Mouse (Mus musculus) limb, embryonic 14.5 days (tissue): ENCODE results near the gene Hpgds. TPM values are rescaled to one million over a fixed set of nuclear protein-coding genes. Genes with fewer than 3 reads are reported as not detected.

Source experiments
- ATAC-seq: fragments of 200-750 bp; cut with Nextera tagmentation; 2 replicates; pipeline ENCODE4 v1.8.0; 2017; ENCODE audit warnings: low read depth, moderate number of reproducible peaks, moderate TSS enrichment; ENCODE audit not compliant: low FRiP score
- DNase-seq: peaks from one replicate; pipeline ENCODE4 v3.0.0-alpha.2; 2015; ENCODE audit warnings: low spot score
- H3K27ac ChIP-seq: fragments of 300-500 bp; sonication (generic); replicated peaks from 2 replicates; pipeline ENCODE4 v1.5.1; 2014; ENCODE audit warnings: low read depth, mild to moderate bottlenecking, low read length, moderate library complexity, mixed read lengths
- H3K27me3 ChIP-seq: fragments of 300-500 bp; sonication (generic); 2 replicates; pipeline ENCODE4 v1.6.1; 2014; ENCODE audit warnings: low read length, mixed read lengths; ENCODE audit not compliant: control insufficient read depth, insufficient read depth
- H3K36me3 ChIP-seq: fragments of 300-500 bp; sonication (generic); 2 replicates; pipeline ENCODE4 v1.6.1; 2014; ENCODE audit warnings: mild to moderate bottlenecking, low read length, moderate library complexity, mixed read lengths; ENCODE audit not compliant: control insufficient read depth, insufficient read depth
- H3K4me1 ChIP-seq: fragments of 300-500 bp; sonication (generic); 2 replicates; pipeline ENCODE4 v1.6.1; 2014; ENCODE audit warnings: antibody characterized with exemption, low read length, mixed read lengths; ENCODE audit not compliant: control insufficient read depth, insufficient read depth
- H3K4me2 ChIP-seq: fragments of 300-500 bp; sonication (generic); replicated peaks from 2 replicates; pipeline ENCODE4 v1.6.1; 2014; ENCODE audit warnings: low read depth, mild to moderate bottlenecking, low read length, moderate library complexity; ENCODE audit not compliant: severe bottlenecking
- H3K4me3 ChIP-seq: fragments of 300-500 bp; sonication (generic); replicated peaks from 2 replicates; pipeline ENCODE4 v1.5.1; 2014; ENCODE audit warnings: low read length
- H3K9ac ChIP-seq: fragments of 300-500 bp; sonication (generic); 2 replicates; pipeline ENCODE4 v1.6.1; 2014; ENCODE audit warnings: mild to moderate bottlenecking, low read depth, low read length, moderate library complexity; ENCODE audit not compliant: severe bottlenecking
- H3K9me3 ChIP-seq: fragments of 300-500 bp; sonication (generic); 2 replicates; pipeline ENCODE4 v1.6.1; 2016; ENCODE audit warnings: low read length; ENCODE audit not compliant: control insufficient read depth
- POLR2A ChIP-seq: fragments of 200-500 bp; IDR thresholded peaks from 2 replicates; pipeline ENCODE4 v1.8.0; 2012; ENCODE audit warnings: inconsistent platforms, mild to moderate bottlenecking, moderate library complexity, borderline replicate concordance; ENCODE audit not compliant: insufficient read depth, insufficient read length; ENCODE audit errors: extremely low read depth
- WGBS: fragments of 180-500 bp; shearing (Covaris S2); extraction: QIAGEN DNeasy Blood & Tissue Kit; methylation state at CpG from one replicate; pipeline ENCODE4 v1.1.7; 2014; 5-methylcytosine and 5-hydroxymethylcytosine counted together
- polyA plus RNA-seq, 2 experiments: library from polyadenylated mRNA; depleted of rRNA in 1 of 2; stranded (reverse) in 1 of 2; unstranded in 1 of 2; fragments of >200 nt; fragmentation: Nextera tagmentation in 1 of 2; extraction: Ambion mirVana in 1 of 2; gene quantifications; 2 replicates each; pipeline versions ENCODE4 v1.2.1 to v1.2.3; 2012 to 2014

Gene Hpgds
- polyA plus RNA-seq, 2 experiments, result 7.7 to 10.0 TPM

DNA sequence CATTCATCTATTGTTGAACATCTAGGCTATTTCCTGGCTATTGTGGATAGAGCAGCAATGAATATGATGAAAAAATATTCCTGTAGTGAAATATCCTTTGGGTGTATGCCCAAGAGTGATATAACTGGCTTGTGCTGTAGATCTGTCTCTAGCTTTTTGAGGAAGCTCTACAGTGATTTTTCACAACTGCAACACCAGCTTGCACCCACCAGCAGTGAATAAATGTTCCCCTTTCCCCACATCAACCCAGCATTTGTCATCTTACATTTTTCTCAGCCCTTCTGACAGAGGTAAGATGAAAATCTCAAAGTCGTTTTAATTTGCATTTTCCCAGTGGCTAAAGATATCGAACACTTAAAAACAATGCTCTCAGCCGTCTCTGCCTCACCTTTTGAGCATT lies 8.9 kb upstream of the Hpgds start:
- Histone ChIP-seq H3K4me2 (no peak overlapping the region), H3K27me3 (no peaks in the 10 kb centered on the region), H3K9ac (no peak overlapping the region), H3K27ac (no peak overlapping the region), H3K4me1 (no peaks in the 10 kb centered on the region), H3K36me3 (no peaks in the 10 kb centered on the region), H3K9me3 (no peaks in the 10 kb centered on the region), H3K4me3 (no peak overlapping the region)
- 78% methylated on average over 3 of the region's 3 CpGs for WGBS
- DNase-seq (no peak), ATAC-seq (no peak)
- TF ChIP-seq POLR2A, result no peak

DNA sequence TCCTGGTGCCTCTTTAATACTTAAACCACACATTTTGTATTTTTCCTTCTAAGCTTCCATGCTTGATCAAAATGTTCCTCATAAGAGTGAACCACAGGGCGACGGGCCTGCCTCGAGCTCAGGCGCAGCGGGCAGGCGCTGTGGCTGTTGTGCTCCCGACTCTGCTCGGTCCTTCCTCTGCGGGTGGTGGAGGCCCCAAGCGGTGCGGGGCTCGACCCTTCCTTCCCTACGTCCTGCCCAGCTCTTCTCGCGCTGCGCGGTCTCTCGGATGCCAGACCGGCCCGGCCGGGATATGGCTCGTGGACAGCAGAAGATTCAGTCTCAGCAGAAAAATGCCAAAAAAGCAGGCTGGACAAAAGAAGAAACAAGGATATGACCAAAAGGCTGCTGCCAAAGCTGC lies 6.0 kb upstream of the Hpgds start:
- H3K4me3 ChIP-seq, result peak overlapping the region; percentile 10; the same call in 1 of the 2 replicates
- H3K9ac ChIP-seq, result peak overlapping the region; percentile 34; the same call in 1 of the 2 replicates

DNA sequence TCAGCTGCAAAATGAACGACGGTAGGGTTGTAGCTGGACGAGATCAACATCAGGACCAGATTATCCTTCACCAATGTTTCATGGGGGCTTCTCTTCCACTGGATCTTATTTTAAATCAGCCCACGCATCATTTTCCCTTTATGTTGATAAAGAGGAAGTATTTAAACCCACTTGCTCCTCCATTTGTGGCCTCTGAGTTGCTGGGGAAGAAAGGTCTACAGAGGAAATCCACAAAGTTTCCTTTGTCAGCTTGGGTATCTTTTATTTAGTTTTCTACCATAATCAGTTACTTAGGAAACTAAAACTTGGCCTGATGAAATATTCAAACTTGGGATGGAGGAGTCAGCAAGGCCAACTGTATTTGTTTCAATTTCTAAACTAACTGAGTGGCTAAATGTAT lies 1.7 kb upstream of the Hpgds start:
- DNase-seq (no peak), ATAC-seq (no peak)
- no peaks in the 10 kb centered on the region for H3K9me3 ChIP-seq
- H3K36me3 ChIP-seq, result no peaks in the 10 kb centered on the region
- H3K9ac ChIP-seq, result no peak overlapping the region
- H3K4me3 ChIP-seq, result no peak overlapping the region
- H3K27me3 ChIP-seq, result no peaks in the 10 kb centered on the region
- H3K4me1 ChIP-seq, result no peaks in the 10 kb centered on the region
- no peak overlapping the region for H3K27ac ChIP-seq
- no peak for TF ChIP-seq POLR2A
- WGBS, result 89% methylated on average over 4 of the region's 4 CpGs
- no peak overlapping the region for H3K4me2 ChIP-seq

More for the DNA sequence above, 6.0 kb upstream of the Hpgds start:
- 14% methylated on average over 22 of the region's 22 CpGs for WGBS
- no peak for DNase-seq
- no peaks in the 10 kb centered on the region for H3K4me1 ChIP-seq
- TF ChIP-seq POLR2A, result no peak
- no peaks in the 10 kb centered on the region for H3K36me3 ChIP-seq
- no peaks in the 10 kb centered on the region for H3K27me3 ChIP-seq
- peak overlapping the region; percentile 41 for H3K4me2 ChIP-seq
- H3K27ac ChIP-seq, result no peak overlapping the region
- H3K9me3 ChIP-seq, result no peaks in the 10 kb centered on the region
- no peak for ATAC-seq

DNA sequence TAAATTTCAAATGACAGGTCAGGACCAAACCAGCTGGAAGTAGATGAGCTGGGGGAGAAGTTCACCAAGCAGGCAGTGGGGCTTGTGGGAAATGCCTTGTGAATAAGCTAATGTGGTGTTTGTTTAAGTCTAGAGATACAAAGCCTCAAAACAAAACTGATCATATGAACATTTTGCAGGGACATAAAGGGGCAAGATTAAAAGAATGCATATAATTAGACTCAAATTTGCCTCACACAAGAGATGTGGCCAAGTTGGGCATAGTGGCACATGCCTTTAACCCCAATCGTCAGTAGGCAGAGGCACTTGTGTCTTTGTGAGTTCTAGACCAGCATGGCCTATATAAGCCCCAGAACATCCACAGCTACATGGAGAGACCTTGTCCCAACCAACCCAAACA lies 2.4 kb downstream of the Hpgds start:
- WGBS, result 81% methylated on average over 1 of the region's 1 CpGs
- Histone ChIP-seq H3K4me1 (no peaks in the 10 kb centered on the region), H3K27me3 (no peaks in the 10 kb centered on the region), H3K9ac (no peak overlapping the region), H3K36me3 (no peaks in the 10 kb centered on the region), H3K9me3 (no peaks in the 10 kb centered on the region), H3K4me2 (no peak overlapping the region), H3K27ac (no peak overlapping the region), H3K4me3 (no peak overlapping the region)
- DNase-seq (no peak), ATAC-seq (no peak)
- TF ChIP-seq POLR2A, result no peak

DNA sequence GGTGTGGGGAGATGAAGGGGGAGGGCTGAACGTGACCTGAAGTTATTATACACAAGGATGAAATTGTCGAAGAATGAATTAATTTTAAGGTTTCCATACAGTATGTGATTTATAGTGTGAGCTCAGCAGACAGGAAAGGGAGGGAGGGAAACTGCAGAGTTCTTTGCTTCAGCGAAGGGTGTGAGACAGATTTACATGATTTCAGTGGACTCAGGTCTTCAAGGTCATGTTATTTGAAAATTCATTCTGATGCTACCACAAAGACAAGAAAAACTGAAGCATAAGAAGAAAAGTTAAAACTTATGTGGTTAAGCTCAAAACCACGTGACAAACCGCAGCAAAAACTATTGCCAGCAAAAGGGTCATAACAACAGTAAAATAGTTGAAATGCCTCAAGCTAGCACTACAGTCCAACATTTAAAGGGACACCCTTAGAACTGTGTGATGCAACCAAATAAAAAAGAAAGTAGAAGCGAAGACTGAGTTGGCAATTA lies 3.9 kb downstream of the Hpgds start:
- Histone ChIP-seq H3K4me1 (no peaks in the 10 kb centered on the region), H3K4me3 (no peak overlapping the region), H3K4me2 (no peak overlapping the region), H3K27me3 (no peaks in the 10 kb centered on the region), H3K9ac (no peak overlapping the region), H3K9me3 (no peaks in the 10 kb centered on the region), H3K27ac (no peak overlapping the region), H3K36me3 (no peaks in the 10 kb centered on the region)
- WGBS, result 62% methylated on average over 6 of the region's 6 CpGs
- no peak for TF ChIP-seq POLR2A
- ATAC-seq, result no peak
- no peak for DNase-seq

DNA sequence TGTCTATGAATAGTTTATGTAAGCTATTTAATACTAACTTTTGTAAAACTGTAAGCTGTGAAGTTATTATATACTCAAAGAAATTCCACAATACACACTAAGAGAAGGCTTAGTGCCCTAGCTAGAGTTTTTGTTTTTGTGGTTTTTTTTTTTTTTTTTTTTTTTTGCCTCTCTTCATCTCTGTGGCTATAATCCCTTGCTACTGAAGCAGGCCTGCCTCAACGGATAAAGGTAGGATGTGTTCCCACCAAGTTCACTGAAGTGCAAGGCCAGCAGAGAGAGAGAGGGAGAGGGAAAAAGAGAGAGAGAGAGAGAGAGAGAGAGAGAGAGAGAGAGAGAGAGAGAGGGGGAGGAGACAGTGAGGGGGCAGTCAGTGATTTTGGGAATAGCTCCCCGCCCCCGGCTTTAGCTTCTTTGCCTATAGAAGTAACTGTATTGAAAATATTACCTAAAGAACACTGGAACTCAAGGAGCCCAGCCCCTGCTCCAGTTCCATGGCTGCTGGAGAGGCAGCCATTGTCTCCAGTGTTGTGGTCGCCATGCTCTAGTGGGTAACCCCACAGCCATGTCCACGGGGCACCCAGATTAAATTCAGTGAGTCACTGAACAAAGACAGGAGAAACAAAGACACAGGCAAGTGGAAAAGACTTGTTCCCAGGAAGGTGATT lies 4.5 kb downstream of the Hpgds start:
- no peak overlapping the region for H3K4me2 ChIP-seq
- DNase-seq (no peak), ATAC-seq (no peak)
- H3K9ac ChIP-seq, result no peak overlapping the region
- no peaks in the 10 kb centered on the region for H3K9me3 ChIP-seq
- no peak overlapping the region for H3K4me3 ChIP-seq
- no peaks in the 10 kb centered on the region for H3K4me1 ChIP-seq
- 82% methylated on average over 5 of the region's 5 CpGs for WGBS
- no peaks in the 10 kb centered on the region for H3K36me3 ChIP-seq
- H3K27me3 ChIP-seq, result no peaks in the 10 kb centered on the region
- H3K27ac ChIP-seq, result no peak overlapping the region
- no peak for TF ChIP-seq POLR2A
